Mouse (Mus musculus): ENCODE results near the gene Skint8.
"Not testable (repeated sequence)": the region's sequence is repeated elsewhere in the genome, so short reads cannot be mapped to it uniquely, and the experiment has no call there.

Gene Skint8

DNA sequence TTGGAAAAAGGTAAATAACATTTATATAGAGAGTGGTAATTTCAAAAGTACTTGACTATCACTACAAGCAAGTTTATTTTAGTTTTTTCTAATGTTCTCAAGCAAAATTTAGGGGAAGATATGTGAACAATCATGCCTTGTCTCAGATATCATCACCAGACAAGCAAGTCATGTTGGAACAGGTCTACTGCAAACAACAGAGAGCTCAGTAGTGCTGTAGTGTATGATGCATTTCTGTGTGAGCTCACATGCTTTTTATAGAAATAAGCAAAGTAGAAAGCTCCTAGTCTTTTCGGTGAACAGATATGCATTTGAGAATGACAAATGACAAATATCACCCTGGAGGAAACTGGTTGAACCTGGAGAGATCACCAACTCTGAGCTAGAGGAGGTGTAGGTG is at the start of gene Skint8:
Skint8 (plus strand) TSS at position 301 of the 400 bp plus-strand sequence.
- DNase-seq: no peak

GRCm38 (mm10) chr4:111880112-111880875 is 38.9 kb upstream of the Skint8 start:
- DNase-seq: no peak

GRCm38 (mm10) chr4:111883543-111883942 is 35.6 kb upstream of the Skint8 start:
- no peak for DNase-seq

DNA sequence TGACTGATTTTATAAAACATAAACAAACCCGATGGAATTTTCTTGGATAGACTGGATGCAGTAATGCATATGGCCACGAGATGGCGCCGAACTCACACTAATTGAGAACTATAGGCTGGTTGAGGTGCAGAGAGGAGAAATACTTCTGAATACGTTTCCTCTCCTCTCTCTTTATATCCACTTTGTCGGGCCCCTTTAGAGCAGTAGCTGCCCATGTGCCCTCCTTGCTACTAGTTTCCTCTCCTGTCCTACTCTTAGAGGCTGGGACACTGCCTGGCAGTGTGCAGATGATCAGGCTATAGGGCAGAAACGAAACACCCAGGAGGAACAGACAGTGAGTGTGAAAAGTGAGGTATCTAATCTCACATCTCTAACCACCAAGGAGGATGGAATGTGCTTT is 33.2 kb upstream of the Skint8 start:
- DNase-seq: peak; percentile 81

- DNase-seq: peak; percentile 85
Measured at GRCm38 (mm10) chr4:111886607-111887006, 32.6 kb upstream of the Skint8 start.

GRCm38 (mm10) chr4:111892138-111892537 is 27.1 kb upstream of the Skint8 start:
- DNase-seq: no peak

GRCm38 (mm10) chr4:111897755-111898154 is 21.4 kb upstream of the Skint8 start:
- peak; percentile 55 for DNase-seq

- peak; percentile 36 for DNase-seq
Measured at GRCm38 (mm10) chr4:111898566-111898965, 20.6 kb upstream of the Skint8 start.

DNA sequence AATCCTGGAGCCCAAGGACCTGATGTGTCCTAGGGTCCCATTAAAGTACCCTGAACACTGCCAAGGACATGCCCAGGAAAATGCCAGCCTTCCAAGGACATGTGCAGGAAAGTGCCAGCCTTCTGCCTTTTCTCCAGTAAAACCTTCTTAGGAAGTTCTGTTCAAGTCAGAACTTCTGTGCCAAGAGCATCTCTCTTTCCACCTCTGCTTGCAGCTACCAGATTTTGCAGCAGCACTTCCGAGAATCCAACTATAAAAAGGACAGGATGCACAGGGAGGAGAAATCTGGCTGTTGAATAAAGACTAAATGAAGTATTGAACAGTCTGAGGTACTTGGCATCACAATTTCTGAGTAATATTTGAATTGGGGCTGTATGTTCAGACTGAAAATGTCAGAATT is 18.7 kb upstream of the Skint8 start:
- not testable (repeated sequence) for DNase-seq

DNA sequence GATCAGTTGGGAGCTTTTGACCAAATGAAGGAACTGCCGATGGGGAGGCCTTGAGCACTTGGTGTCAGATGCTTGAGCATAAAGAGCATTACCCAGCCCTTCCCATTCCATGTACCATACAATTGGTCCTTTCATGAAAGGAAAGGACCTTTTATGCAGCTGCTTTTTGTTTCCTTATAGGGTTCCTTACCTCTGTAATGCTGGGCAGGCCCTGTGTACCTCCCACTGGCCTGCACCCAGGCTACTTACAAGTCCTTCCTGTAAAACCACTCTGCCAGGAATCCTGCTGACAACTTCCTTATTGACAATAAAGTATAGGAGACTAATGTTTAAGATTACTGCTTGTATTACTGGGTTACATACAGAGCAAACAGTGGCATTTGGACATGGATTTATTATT is 17.7 kb upstream of the Skint8 start:
- DNase-seq: no peak

DNA sequence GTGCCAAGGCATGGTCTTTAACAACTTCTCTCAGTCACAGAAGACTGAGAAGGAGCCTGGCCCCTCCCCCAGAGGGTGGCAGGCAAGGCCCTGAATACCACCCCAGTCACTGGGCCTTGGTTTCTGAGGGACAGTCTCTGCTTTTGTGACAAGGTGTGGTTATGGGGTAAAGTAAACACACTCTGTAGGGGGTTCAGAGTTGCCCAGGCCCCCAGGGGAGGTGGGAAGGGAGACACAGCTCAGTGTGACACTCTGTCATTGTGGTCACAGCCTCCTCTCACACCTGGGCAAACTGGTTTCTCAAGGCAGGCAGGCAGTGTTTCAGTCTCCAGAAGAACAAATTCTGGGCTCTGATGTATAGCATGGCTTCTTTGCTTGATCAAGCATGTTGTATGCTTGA is 16.4 kb upstream of the Skint8 start, which contains the start of gene Slc5a9:
Slc5a9 (minus strand) TSS at position 144 of the 400 bp plus-strand sequence.
- DNase-seq: peak; percentile 11

DNA sequence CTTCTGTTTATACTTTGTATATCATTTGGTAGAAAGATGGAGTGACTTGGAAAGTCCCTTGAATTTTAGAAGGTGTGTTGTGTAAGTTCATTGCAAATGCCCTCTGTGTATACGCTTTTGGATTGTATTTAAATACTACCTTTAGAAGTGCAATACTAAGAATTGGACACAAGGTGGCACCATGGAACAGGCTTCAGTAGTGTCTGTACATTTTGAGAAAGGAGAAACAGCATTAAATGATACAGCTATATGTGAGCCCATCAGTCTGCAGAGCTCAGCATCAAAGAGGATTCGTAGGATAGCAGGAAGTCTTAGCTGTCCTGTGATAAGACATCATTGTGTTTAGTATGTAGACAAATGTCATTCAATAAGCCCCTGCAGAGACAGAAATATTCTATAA is 11.3 kb upstream of the Skint8 start:
- no peak for DNase-seq

- DNase-seq: no peak
Measured at GRCm38 (mm10) chr4:111961309-111961708, 42.1 kb downstream of the Skint8 start.

- DNase-seq: not testable (repeated sequence)
Measured at GRCm38 (mm10) chr4:111963241-111963640, 44.0 kb downstream of the Skint8 start.

GRCm38 (mm10) chr4:111963669-111964068 is 44.5 kb downstream of the Skint8 start:
- no peak for DNase-seq

DNA sequence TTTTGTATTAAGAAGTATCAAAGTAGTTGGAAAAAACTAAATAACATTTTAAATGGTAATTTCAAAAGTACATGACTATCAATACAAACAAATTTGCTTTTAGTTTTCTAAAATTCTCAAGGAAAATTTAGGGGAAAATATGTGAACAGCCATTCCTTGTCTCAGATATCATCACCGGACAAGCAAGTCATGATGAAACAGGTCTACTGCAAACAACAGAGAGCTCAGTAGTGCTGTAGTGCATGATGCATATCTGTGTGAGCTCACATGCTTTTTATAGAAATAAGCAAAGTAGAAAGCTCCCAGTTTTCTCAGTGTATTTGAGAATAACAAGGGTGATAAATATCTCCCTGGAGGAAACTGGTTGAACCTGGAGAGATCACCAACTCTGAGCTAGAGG is 53.4 kb downstream of the Skint8 start, which contains the start of gene Skint7:
Skint7 (plus strand) TSS at position 301 of the 400 bp plus-strand sequence.
- no peak for DNase-seq
